Mouse (Mus musculus): ENCODE data around the gene Cenpe. TPM values are rescaled to one million over a fixed set of nuclear protein-coding genes. Genes with fewer than 3 reads are reported as not detected.
A peak's percentile ranks its signal among the peaks of the same experiment; 100 is the strongest.

Cenpe gene
- polyA plus RNA-seq, 2 experiments from 2014 or later = 9.3 to 10.8 TPM

DNA sequence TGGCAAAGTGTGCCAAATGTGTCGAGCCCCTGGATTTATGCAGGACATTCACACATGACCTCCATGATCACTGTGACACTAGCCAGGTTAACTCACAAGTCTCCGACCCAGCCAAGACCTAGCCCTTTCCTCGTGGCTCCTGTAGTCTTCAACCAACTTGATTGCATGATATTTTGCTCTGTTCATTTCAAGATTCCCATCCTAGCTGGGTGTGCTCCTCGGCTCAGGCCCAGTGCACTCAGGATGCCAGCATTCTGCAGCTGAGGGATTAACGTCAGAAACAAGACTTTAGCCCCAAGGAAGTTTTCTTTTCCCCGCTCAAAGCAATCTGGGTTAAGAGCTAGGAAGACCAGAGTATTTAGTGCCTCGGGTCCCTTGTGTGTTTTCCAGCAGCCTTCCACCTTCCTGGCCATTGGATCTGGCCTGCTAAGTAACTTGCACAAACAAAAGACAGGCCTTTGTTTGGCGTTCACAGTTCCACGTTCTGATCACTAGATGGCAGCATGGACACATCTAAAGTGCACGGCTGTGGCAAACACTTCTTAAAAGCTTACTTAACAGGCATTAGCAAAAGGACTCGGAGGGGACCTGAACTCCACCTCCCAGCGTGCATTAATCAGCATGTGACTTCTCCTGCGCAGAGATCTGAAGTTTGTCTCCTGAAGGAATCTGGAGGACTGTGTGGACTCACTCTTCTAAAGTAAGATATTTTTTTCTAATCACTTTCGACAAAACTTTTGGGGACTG lies 68.5 kb downstream of the Cenpe start, which contains the start of gene Bdh2:
Bdh2 (plus strand) TSS at position 553 of the 747 bp plus-strand sequence.
- ATAC-seq = peak; percentile 90

DNA sequence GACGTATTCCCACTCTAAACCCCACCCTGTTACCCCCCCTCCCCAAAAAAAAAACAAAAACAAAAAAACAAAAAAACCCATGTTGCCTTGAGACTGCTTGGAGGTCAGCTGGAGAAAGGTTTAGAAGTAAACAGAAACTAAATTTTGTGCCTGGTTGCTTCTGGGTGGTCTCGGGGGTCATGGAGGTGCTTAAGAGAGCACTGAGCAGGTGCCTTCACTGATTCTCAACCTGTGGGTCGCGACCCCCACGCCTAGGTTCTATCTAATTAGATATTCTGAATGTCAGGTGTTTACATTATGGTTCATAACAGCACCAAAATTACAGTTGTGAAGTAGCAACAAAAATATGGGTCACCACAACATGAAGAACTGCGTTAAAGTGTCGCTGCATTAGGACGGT lies 69.4 kb downstream of the Cenpe start:
- no peak for ATAC-seq

DNA sequence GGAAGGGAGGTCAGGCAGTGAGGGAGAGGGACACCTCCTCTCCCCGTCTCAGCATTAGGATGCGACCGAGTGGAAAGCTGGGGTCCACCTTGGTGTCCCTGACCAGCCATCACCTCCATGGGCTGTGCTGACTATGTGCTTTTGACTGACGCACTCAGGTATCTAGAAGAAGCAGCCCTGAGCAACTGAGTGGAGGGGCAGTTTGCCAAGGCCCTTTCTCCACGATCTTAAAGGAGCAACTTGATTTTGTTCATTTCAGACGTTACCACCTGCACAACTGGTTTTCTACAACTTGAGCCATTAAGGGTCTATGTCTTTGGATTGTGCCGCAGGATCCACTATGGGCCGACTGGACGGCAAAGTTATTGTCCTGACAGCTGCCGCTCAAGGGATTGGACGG lies 72.9 kb downstream of the Cenpe start:
- ATAC-seq = no peak

DNA sequence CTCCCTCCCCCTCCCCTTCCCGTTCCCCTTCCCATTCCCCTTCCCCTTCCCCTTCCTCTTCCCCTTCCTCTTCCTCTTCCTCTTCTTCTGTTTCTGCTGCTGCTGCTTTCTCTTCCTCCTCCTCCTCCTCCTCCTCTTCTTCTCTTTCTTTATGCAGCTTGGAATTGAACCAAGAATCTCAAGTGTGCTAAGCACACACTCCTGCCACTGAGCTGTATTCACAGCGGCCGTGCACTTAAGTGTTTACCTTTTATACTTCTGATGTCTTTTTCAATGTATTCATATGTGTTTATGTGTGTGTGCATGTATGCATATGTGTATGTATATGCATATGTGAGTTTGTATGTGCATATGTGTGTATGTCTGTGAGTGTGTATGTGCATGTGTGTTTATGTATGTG lies 73.5 kb downstream of the Cenpe start:
- ATAC-seq = no peak

DNA sequence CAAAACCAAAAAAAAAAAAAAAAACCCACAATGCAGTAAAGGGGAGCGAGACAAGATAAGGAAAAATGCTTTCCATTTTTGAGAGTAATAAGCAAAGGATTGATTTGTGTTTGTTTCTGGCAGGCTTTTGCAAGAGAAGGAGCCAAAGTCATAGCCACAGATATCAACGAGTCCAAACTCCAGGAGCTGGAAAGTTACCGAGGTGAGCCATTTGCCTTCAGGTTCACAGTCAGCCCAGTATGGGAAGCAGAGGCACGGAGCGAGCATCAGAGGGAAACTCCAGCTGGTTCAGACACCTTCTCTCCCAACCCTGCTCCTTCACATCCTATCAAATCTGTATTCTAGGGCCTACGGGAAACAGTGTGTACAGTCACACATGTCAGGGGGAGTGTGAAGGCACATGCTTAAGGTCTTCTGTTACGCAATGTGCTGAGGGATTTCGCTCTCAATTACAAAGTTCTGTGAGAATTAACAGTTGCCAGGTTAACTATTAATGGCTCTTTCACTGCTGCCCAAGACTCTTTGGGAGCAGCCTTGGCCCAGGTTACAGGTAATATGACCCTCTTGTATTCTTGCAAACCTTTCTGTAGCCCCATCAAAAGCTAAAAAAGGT lies 75.9 kb downstream of the Cenpe start:
- ATAC-seq = no peak

DNA sequence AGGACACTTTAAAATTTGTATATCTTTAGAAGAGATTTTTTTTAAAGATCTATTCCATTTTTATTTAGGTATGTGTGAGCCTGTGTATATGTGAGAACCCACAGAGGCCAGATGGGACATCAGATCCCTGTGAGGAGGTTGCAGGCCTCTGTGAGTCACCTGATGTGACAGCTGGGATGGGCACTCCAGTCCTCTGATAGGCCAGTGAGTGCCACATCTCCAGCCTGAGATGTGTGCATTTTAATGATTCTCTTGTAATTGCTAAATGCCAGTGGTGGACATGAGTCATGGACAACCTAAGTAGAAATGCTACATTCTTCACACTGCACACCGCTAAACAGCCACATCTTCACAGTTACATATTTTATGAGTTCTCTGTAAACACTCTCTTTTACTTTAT lies 76.8 kb downstream of the Cenpe start:
- no peak for ATAC-seq

DNA sequence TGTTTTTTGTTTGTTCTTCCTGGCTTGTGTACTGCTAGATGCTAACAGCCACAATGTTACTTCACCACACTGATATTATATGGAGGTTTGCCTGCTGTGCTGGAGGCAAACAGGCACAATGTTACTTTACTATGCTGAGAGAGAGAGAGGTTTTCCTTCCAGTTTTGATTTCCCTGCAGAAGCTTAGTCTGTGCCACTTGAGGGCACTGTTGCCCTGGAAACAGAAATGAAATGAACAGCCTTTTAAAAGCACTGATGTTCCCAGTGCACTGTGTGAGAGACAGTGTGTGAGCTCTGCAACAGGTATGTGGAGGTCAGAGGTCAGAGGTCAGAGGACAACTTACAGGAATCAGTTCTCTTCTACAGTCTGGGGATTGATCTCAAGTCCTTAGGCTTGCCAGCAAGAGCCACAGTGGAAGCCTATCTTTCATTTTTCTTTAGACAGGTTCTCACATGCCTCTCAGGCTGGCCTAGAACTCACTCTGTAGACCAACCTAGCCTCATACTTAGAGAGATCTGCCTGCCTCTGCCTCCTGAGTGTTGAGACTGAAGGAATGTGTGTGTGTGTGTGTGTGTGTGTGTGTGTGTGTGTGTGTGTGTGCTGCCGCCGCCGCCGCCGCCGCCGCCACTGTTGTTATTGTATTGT lies 78.0 kb downstream of the Cenpe start:
- ATAC-seq = peak; percentile 93

DNA sequence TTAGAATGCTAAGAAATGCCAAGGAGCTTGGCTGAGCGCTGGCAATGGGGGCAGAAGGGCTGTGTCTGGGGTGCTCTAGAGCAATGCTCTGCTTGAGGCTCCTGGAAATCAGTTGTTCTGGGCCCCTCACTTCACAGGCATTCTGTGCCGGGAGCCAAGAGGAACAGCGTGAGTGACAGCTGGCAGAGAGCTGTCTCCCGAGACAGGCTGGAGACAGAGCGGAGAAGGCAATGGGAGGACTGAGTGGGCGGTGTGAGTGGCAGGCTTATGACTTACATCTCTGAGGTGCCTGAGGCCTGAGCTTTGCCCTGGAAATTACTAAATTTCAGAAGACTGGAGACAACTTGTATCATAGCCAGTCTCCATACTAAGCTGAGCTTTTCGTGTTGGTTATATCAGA lies 81.4 kb downstream of the Cenpe start:
- no peak for ATAC-seq

DNA sequence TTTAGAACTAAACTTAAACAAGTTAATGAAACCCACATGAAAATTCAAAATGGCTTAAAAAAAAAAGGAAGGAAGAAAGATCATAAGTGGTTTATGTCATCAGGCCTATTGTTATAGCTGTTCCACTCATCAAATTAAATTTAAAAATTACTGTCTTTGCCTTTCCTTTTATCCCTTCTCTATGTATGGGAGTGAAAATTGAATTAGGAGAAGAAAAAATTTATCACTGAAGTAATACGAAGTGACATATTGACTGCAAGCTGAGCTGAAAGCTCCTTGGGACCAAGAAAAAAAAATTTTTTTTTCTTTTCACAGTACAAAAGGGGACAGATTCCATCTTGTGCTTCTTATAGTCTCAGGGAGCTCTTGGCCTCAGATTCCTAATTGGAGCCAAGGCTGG lies 83.2 kb downstream of the Cenpe start:
- no peak for ATAC-seq

DNA sequence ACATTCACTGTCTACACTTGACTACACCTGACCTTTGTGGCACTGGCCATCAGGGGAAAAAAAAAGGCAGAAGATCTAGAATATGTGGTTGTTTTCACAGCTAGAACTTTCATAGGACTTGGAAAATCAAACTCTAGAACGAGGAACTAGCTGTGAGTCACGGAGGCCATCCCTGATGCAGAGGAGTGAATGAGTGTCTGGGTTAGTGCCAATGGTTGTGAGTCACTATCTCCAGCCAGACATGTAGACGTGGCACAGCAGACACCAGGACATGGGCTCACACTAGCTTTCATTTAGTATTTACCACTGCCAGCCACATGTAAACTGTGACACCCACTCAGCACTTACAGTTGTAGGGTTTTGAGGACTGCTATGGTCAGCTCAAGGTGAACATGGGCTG lies 86.2 kb downstream of the Cenpe start:
- ATAC-seq = peak; percentile 40

DNA sequence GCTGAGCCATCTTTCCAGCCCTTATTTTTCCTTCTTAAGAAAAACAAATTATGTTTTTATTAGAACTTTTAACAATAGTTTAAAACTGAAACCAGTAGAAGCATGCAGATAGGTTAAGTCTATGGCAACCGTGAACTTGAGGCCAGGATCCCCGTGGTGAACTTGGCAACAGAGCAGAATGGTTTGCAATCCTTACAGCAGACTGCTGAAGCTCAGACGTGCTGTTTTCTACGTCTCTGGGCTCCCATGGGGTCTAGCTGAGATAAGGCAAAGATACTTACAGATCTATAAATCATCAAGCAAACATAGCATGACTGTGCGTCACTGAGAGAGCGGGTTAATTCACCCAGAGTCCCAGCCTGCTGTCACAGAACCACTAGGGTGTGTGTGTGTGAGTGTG lies 87.7 kb downstream of the Cenpe start:
- ATAC-seq = no peak

DNA sequence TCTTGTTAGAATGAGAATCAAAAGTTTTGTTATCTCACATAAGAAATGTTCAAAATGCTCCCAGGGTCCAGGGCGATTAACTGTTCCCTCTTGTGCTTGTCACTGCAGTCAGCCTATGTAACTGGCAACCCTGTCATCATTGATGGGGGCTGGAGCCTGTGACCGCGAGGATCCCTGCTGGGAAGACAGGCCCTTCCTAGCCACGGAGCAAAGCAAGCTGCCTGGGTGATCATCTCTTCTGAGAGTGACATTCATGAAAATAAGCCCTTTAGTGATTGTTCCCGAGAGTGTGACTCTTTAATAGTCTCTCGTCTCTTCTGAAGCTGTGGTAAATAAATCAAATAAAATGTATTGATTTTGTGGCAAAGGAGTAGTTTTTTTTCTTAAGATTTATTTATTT lies 91.7 kb downstream of the Cenpe start:
- no peak for ATAC-seq

DNA sequence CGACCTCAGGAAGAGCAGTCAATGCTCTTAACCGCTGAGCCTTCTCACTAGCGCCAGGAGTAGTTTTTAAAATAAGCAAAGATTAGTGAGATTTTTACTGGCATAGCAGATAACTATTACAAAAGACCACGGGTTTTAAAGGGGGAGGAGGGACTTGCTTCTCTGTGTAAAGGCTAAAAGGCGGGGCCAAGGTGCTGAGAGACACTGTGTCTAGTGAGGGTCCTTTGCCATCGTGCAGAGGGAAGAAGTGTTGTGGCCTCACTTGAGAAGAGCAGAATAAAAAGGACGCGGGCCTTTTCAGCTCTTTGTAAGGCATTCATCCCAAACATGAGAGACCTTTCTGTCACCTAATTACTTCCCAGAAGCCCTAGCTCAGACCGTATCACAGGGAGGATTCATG lies 92.2 kb downstream of the Cenpe start:
- no peak for ATAC-seq

DNA sequence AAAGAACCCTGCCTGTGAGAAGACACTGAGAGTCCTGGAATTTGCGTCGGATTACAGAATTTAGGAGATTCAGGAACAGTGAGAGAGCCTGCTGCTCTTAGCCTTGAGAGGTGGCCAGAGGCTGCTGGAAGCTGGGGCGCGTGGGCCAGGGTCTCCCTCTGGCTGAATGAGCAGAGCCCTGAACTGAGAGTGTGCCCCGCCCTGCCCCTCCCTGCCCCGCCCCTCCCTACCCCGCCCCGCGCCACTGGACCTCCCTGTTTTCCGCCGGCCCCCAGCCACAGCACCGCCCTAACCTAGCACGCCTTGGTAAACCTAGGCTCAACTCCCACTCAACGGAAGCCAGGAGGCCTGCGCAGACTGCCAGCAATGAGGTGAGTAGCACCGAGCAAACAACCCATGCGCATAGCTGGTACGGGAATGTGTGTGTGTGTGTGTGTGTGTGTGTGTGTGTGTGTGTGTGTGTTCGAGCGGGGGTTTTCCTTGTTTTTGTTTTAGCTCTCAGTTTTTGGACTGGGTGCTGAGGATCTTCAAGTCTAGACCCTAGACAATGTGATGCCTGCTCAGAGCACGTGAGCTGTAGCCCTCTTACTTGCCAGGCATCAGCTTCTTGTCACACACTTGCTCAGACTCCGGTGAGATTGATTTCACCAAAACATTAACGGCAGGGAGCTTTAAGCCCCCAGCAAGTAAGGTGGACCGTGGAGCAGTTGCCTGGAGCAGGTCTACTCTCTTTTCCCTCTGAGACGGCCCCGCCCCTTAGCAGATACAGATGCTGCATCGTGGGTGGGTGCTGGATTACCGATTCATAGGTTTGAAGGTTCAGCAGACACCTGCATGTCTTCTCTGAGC lies 95.3 kb downstream of the Cenpe start, which contains the start of gene Slc9b2:
Slc9b2 (plus strand) TSS at position 290 of the 849 bp plus-strand sequence.
- ATAC-seq = peak; percentile 99

DNA sequence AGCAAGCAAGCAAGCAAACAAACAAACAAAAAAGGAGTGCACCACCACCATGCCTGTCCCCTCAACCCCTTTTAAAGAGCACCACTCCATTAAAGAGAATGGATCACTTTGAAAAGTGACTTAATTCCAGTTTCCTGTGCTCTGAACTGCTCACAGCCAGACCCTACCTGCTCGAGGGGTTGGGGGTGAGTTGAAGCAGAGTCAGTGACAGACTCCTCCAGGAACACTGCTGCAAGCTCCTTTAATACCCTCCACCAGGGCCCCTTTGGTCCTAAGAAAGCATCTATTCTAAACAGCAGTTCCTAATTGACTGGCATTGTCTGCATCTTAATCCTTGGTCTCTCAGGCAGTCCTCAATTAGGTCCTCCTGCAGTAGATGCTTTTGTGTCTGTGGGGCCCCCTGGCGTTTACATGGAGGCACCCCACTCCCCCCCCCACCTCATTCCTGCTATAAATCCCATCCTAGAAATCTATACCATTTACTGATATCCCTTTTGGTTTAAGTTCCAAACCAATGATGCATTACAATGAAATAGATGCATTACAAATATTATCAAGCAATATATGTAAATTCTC lies 100.7 kb downstream of the Cenpe start:
- no peak for ATAC-seq

DNA sequence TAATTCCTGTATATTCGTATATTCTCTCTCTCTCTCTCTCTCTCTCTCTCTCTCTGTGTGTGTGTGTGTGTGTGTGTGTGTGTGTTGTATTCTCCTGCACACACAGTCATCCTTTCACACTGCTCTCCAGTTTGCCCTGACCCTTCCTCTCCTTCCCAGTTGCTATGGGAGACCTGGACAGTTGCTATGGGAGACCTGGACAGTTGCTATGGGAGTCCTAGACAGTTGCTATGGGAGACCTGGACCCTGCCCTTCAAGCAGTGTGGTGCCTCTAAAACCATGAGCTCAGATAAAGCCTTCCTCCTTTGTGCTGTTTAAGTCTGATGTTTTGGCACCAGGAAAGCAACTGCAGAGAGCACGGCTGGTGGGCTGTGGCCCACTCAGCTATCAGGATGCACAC lies 101.4 kb downstream of the Cenpe start:
- ATAC-seq = no peak

DNA sequence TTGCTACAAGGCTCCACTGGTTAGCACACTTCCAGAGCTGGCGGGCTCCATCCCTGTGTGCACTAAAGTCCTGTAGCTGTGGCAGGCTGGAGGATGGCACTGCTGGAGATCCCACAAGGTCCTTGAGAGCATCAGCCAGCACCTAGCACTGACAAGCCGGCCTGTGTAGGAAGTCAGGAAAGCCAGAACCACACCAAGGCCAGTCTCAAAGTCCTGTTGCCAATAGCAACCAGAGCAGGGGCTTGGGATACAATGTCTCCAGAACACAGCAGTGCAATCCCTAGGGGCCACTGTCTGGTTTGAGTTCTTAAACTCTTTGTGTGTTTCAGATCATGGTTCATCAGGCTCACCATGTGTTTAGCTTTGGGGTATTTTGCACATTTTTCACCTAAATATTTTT lies 102.5 kb downstream of the Cenpe start:
- no peak for ATAC-seq

DNA sequence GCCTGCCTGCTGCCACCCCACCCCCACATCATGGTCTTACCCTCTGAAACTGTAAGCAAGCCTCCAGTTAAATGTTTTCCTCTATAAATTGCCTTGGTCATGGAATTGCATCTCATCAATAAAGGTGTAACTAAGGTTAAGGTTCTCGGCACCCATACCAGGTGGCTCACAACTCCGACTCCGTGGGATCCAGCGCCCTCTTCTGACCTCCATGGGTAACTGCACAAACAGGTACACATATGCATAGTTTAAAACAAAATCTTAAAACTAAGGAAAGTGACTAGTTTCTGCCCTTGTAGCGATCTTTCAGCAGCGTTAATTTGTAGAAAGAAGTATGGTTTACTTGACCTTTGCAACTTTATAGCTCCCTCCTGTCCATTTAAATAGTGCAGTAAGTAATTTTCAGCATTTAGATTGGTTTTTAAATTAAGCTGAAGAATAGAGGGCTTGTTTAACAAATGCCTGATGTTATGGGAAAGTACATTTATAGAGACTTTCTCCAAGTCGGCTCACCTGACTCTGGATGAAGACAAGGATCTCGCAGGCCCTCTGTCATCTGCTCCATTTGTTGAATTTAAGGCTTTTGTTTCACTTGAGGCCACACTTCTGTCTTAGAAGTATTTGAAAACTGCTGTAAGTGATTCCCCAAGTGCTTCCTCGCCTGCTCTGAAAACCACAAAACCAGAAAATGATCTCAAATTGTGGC lies 103.5 kb downstream of the Cenpe start:
- no peak for ATAC-seq

DNA sequence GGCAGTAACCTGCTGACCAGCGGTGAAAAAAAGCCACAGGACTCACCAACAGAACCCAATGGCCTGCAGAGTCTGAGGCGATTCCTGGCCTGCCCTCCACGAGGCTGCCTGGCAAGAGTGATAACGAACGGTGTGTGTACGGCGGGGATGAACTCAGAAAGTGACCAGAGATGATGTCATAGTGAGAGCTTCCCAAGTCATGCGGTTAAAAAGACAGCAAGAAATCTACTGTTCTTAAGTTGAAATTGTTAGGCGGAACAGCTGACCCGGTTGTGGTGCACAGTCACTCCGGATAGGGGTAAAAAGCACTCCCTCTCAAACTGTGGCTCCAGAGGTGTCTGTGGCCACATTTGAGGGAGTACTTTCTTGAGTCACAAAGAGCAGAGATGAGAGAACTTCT lies 106.0 kb downstream of the Cenpe start:
- ATAC-seq = no peak

All from activated CD4-positive, CD25-positive, alpha-beta regulatory T cell, adult 4 months (primary cell).